21 mouse cellular contexts compared by ENCODE assay signal in the genomic region with DNA sequence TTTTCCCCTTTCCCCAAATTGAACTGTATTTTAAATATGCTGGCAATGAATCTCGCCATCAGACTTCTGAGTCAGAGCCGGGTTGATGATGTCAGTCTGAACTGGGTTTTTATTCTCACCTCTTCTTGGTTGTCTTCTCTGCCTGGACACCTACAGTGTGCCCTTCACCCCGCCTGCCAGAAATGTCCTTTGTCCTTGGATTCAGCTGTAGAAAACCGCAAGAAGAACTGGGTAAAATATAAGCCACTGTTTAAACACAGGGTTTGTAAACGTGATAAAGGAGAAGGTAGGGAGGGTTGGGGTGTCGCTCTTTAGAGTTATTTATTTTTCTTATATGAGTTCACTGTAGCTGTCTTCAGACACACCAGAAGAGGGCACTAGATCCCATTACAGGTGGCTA. TPM values are rescaled to one million over a fixed set of nuclear protein-coding genes. Genes with fewer than 3 reads are reported as not detected.
"Had no signal": no experiment of that assay in that cellular context is flagged by ENCODE, and none has a peak within 500 bp of the region (broad histone marks: within the 10 kb centered on the region; RNA-seq: fewer than 3 reads in every experiment).

No protein-coding gene starts in this region.

- H3K27ac ChIP-seq: kidney, embryonic 15.5 days; limb, embryonic 10.5 days; limb, embryonic 13.5 days; liver, embryonic 13.5 days; midbrain, embryonic 10.5 days; midbrain, embryonic 13.5 days; neural tube, embryonic 13.5 days had no signal

- DNase-seq: kidney, adult 11 months; kidney, adult 8-10 months; kidney, postnatal 10 days; kidney, postnatal 36 days; liver, embryonic 13.5 days; liver, postnatal 0 days; lung, embryonic 14.5 days; retina, postnatal 1 day; thymus, adult 2 months; thymus, postnatal 14 days had no signal

- H3K27me3 ChIP-seq: kidney, embryonic 15.5 days; limb, embryonic 13.5 days; liver, embryonic 13.5 days; midbrain, embryonic 13.5 days; neural tube, embryonic 13.5 days had no signal

- H3K4me1 ChIP-seq: kidney, embryonic 15.5 days; limb, embryonic 13.5 days had no signal

- H3K9me3 ChIP-seq: kidney, embryonic 15.5 days; limb, embryonic 10.5 days; limb, embryonic 13.5 days; liver, embryonic 13.5 days; megakaryocyte, embryonic 14.5 days; midbrain, embryonic 10.5 days; midbrain, embryonic 13.5 days; neural tube, embryonic 13.5 days had no signal

- H3K36me3 ChIP-seq: kidney, embryonic 15.5 days; limb, embryonic 10.5 days; limb, embryonic 13.5 days; liver, embryonic 13.5 days; midbrain, embryonic 10.5 days; midbrain, embryonic 13.5 days; neural tube, embryonic 13.5 days had no signal

- H3K4me2 ChIP-seq: kidney, embryonic 15.5 days; limb, embryonic 13.5 days; liver, embryonic 13.5 days; lung, embryonic 14.5 days; midbrain, embryonic 13.5 days; neural tube, embryonic 13.5 days had no signal

- H3K4me3 ChIP-seq: kidney, embryonic 15.5 days; limb, embryonic 10.5 days; limb, embryonic 13.5 days; liver, embryonic 13.5 days; megakaryocyte, embryonic 14.5 days; midbrain, embryonic 10.5 days; midbrain, embryonic 13.5 days; neural tube, embryonic 13.5 days had no signal

- ATAC-seq: hindbrain, embryonic 16.5 days; liver, postnatal 0 days; lung, postnatal 0 days; midbrain, embryonic 13.5 days had no signal

- H3K9ac ChIP-seq: kidney, embryonic 15.5 days; limb, embryonic 13.5 days; liver, embryonic 13.5 days; liver, postnatal 0 days; lung, embryonic 14.5 days; midbrain, embryonic 13.5 days; neural tube, embryonic 13.5 days had no signal

RNA-seq across cellular contexts. Expression of a gene that starts 9.3 kb away (rescaled TPM):
- polyA plus RNA-seq: hindbrain, embryonic 16.5 days; midbrain, embryonic 10.5 days; midbrain, postnatal 0 days; small intestine, adult 2 months had no signal

RNA-seq across cellular contexts. Expression of a gene that starts 59.2 kb away (rescaled TPM):
- polyA plus RNA-seq: hindbrain, embryonic 16.5 days; kidney, embryonic 15.5 days; limb, embryonic 10.5 days; liver, embryonic 13.5 days; liver, postnatal 0 days; midbrain, embryonic 10.5 days; midbrain, embryonic 13.5 days; midbrain, postnatal 0 days; neural tube, embryonic 13.5 days had no signal
